Mouse (Mus musculus) heart, postnatal 0 days (tissue): ENCODE data around the gene Ppat. TPM values are rescaled to one million over a fixed set of nuclear protein-coding genes. Genes with fewer than 3 reads are reported as not detected.

Experiments used
- ATAC-seq: fragments of 200-750 bp; cut with Nextera tagmentation; 2 replicates; pipeline ENCODE4 v1.8.0; 2017; ENCODE audit warnings: low read depth, moderate number of reproducible peaks, moderate library complexity; ENCODE audit not compliant: insufficient read depth
- DNase-seq: peaks from one replicate; pipeline ENCODE4 v3.0.0-alpha.2; 2016; ENCODE audit warnings: low spot score
- H3K27ac ChIP-seq: fragments of 300-500 bp; sonication (generic); 2 replicates; pipeline ENCODE4 v1.5.1; 2014; ENCODE audit warnings: low read depth, mild to moderate bottlenecking
- H3K27me3 ChIP-seq: fragments of 300-500 bp; sonication (generic); 2 replicates; pipeline ENCODE4 v1.6.1; 2014; ENCODE audit warnings: low read length, mixed read lengths; ENCODE audit not compliant: control insufficient read depth, insufficient read depth
- H3K36me3 ChIP-seq: fragments of 300-500 bp; sonication (generic); replicated peaks from 2 replicates; pipeline ENCODE4 v1.6.1; 2014; ENCODE audit warnings: low read length, mixed read lengths; ENCODE audit not compliant: control insufficient read depth, insufficient read depth
- H3K4me1 ChIP-seq: fragments of 300-500 bp; sonication (generic); 2 replicates; pipeline ENCODE4 v1.6.1; 2014; ENCODE audit warnings: antibody characterized with exemption; ENCODE audit not compliant: control insufficient read depth, insufficient read depth
- H3K4me2 ChIP-seq: fragments of 300-500 bp; sonication (generic); 2 replicates; pipeline ENCODE4 v1.6.1; 2014; ENCODE audit warnings: low read depth, mild to moderate bottlenecking, low read length, moderate library complexity
- H3K4me3 ChIP-seq: fragments of 300-500 bp; sonication (generic); 2 replicates; pipeline ENCODE4 v1.5.1; 2014; ENCODE audit warnings: low read depth, low read length
- H3K9ac ChIP-seq: fragments of 300-500 bp; sonication (generic); replicated peaks from 2 replicates; pipeline ENCODE4 v1.6.1; 2014; ENCODE audit warnings: low read depth, low read length, mixed read lengths
- H3K9me3 ChIP-seq: fragments of 300-500 bp; sonication (generic); replicated peaks from 2 replicates; pipeline ENCODE4 v1.6.1; 2016; ENCODE audit warnings: low read length; ENCODE audit not compliant: control insufficient read depth
- CTCF ChIP-seq: IDR thresholded peaks from 2 replicates; pipeline ENCODE4 v1.5.1; 2016; ENCODE audit warnings: antibody characterized with exemption, control low read depth, low read depth
- EP300 ChIP-seq: IDR thresholded peaks from 2 replicates; pipeline ENCODE4 v1.6.1; 2016; ENCODE audit warnings: antibody characterized with exemption, low read depth
- WGBS: fragments of 180-500 bp; shearing (Covaris S2); extraction: QIAGEN DNeasy Blood & Tissue Kit; methylation state at CpG from one replicate; pipeline ENCODE4 v1.1.7; 2014; 5-methylcytosine and 5-hydroxymethylcytosine counted together
- polyA plus RNA-seq: library from polyadenylated mRNA; unstranded; fragments of >200 nt; fragmentation: Nextera tagmentation; extraction: Ambion mirVana; gene quantifications from 2 replicates; pipeline ENCODE4 v1.2.1, GENCODE M21; 2015
- total RNA-seq: library from RNA; depleted of rRNA; stranded (reverse); fragments of >200 nt; gene quantifications from 2 replicates; pipeline ENCODE4 v1.2.3, GENCODE M21; 2014; ENCODE audit warnings: low replicate concordance

Ppat gene
- total and polyA plus RNA-seq, 2 experiments from 2014 or later: 16.2 to 24.2 TPM

- TF ChIP-seq CTCF: no peak
- no peak for TF ChIP-seq EP300
- H3K4me2 ChIP-seq: no peak overlapping the region
Measured at GRCm38 (mm10) chr5:76910807-76911206, 40.6 kb downstream of the Ppat start.

GRCm38 (mm10) chr5:76906155-76906499 lies 45.3 kb downstream of the Ppat start:
- peak overlapping the region; percentile 79 for H3K4me3 ChIP-seq
- peak overlapping the region; percentile 96 for H3K27ac ChIP-seq

More at GRCm38 (mm10) chr5:76910807-76911206, 40.6 kb downstream of the Ppat start:
- DNase-seq: no peak
- ATAC-seq: no peak
- no peak overlapping the region for H3K9ac ChIP-seq
- H3K4me3 ChIP-seq: no peak overlapping the region
- H3K9me3 ChIP-seq: no peaks in the 10 kb centered on the region
- H3K27ac ChIP-seq: no peak overlapping the region
- no peaks in the 10 kb centered on the region; the same call in 1 of the 2 replicates for H3K4me1 ChIP-seq
- 66% methylated on average over 3 of the region's 3 CpGs for WGBS
- H3K27me3 ChIP-seq: no peaks in the 10 kb centered on the region
- peaks cover 15% of the 10 kb centered on the region for H3K36me3 ChIP-seq

GRCm38 (mm10) chr5:76905405-76906154 lies 45.8 kb downstream of the Ppat start, which contains the start of gene Aasdh:
Aasdh (minus strand) TSS chr5:76905514.
- no peaks in the 10 kb centered on the region; the same call in 1 of the 2 replicates for H3K4me1 ChIP-seq
- peak within 1 kb of the TSS; percentile 96 for H3K27ac ChIP-seq
- H3K4me2 ChIP-seq: peak within 1 kb of the TSS; percentile 93
- H3K9ac ChIP-seq: peak within 1 kb of the TSS; percentile 87
- H3K36me3 ChIP-seq: 0 out of 2 replicates have a peak, but pooled peaks cover 1% of the 10 kb centered on the region
- peak within 1 kb of the TSS; percentile 79 for H3K4me3 ChIP-seq
- no peaks in the 10 kb centered on the region for H3K27me3 ChIP-seq
- ATAC-seq (peak; percentile 99), DNase-seq (peak; percentile 89)
- TF ChIP-seq EP300: peak; percentile 54
- no peak for TF ChIP-seq CTCF
- H3K9me3 ChIP-seq: no peaks in the 10 kb centered on the region
- under 1% methylated on average over 47 of the region's 47 CpGs for WGBS

More at GRCm38 (mm10) chr5:76906155-76906499, 45.3 kb downstream of the Ppat start:
- no peaks in the 10 kb centered on the region for H3K27me3 ChIP-seq
- no peaks in the 10 kb centered on the region for H3K9me3 ChIP-seq
- peak overlapping the region; percentile 87 for H3K9ac ChIP-seq
- WGBS: 38% methylated on average over 3 of the region's 3 CpGs
- no peaks in the 10 kb centered on the region; the same call in 1 of the 2 replicates for H3K4me1 ChIP-seq
- TF ChIP-seq CTCF (no peak), EP300 (no peak)
- ATAC-seq: no peak
- H3K4me2 ChIP-seq: peak overlapping the region; percentile 93
- no peaks in the 10 kb centered on the region for H3K36me3 ChIP-seq
- no peak for DNase-seq

- no peaks in the 10 kb centered on the region; the same call in 1 of the 2 replicates for H3K4me1 ChIP-seq
- H3K27me3 ChIP-seq: no peaks in the 10 kb centered on the region
- DNase-seq (no peak), ATAC-seq (no peak)
- 1% methylated on average over 19 of the region's 19 CpGs for WGBS
- 0 out of 2 replicates have a peak, but pooled peaks cover 6% of the 10 kb centered on the region for H3K36me3 ChIP-seq
- H3K4me3 ChIP-seq: peak overlapping the region; percentile 79
- H3K9me3 ChIP-seq: no peaks in the 10 kb centered on the region
- H3K9ac ChIP-seq: peak overlapping the region; percentile 87
- peak overlapping the region; percentile 96 for H3K27ac ChIP-seq
- TF ChIP-seq CTCF (no peak), EP300 (no peak; the same call in 1 of the 2 replicates)
- H3K4me2 ChIP-seq: peak overlapping the region; percentile 93
Measured at GRCm38 (mm10) chr5:76904713-76905404, 46.5 kb downstream of the Ppat start.

- H3K27me3 ChIP-seq: no peaks in the 10 kb centered on the region
- H3K27ac ChIP-seq: no peak overlapping the region
- DNase-seq (no peak), ATAC-seq (no peak)
- no peaks in the 10 kb centered on the region for H3K9me3 ChIP-seq
- 23% methylated on average over 4 of the region's 4 CpGs for WGBS
- no peaks in the 10 kb centered on the region; the same call in 1 of the 2 replicates for H3K4me1 ChIP-seq
- no peak overlapping the region for H3K9ac ChIP-seq
- H3K4me3 ChIP-seq: no peak overlapping the region
- H3K36me3 ChIP-seq: peaks cover 11% of the 10 kb centered on the region; the same call in 1 of the 2 replicates
- no peak for TF ChIP-seq EP300
- no peak for TF ChIP-seq CTCF
- no peak overlapping the region for H3K4me2 ChIP-seq
Measured at GRCm38 (mm10) chr5:76902131-76902530, 49.2 kb downstream of the Ppat start.
